Mouse (Mus musculus) heart, embryonic 16.5 days (tissue): ENCODE measurements around the gene Hcn4. TPM values are rescaled to one million over a fixed set of nuclear protein-coding genes. Genes with fewer than 3 reads are reported as not detected.

ENCODE experiments used
- ATAC-seq: fragments of 200-750 bp; cut with Nextera tagmentation; replicated peaks from 2 replicates; pipeline ENCODE4 v1.8.0; 2017; ENCODE audit warnings: moderate number of reproducible peaks; ENCODE audit not compliant: insufficient read depth, low FRiP score; ENCODE audit errors: extremely low read depth
- H3K27ac ChIP-seq: fragments of 300-500 bp; sonication (generic); 2 replicates; pipeline ENCODE4 v1.5.1; 2014; ENCODE audit warnings: mild to moderate bottlenecking, low read length, control low read depth, moderate library complexity
- H3K27me3 ChIP-seq: fragments of 300-500 bp; sonication (generic); 2 replicates; pipeline ENCODE4 v1.6.1; 2014; ENCODE audit warnings: low read length, mixed read lengths; ENCODE audit not compliant: control insufficient read depth, insufficient read depth
- H3K36me3 ChIP-seq: fragments of 300-500 bp; sonication (generic); 2 replicates; pipeline ENCODE4 v1.6.1; 2014; ENCODE audit not compliant: control insufficient read depth, insufficient read depth
- H3K4me1 ChIP-seq: fragments of 300-500 bp; sonication (generic); 2 replicates; pipeline ENCODE4 v1.6.1; 2014; ENCODE audit warnings: low read length, mixed read lengths; ENCODE audit not compliant: control insufficient read depth, insufficient read depth
- H3K4me2 ChIP-seq: fragments of 300-500 bp; sonication (generic); 2 replicates; pipeline ENCODE4 v1.6.1; 2014; ENCODE audit warnings: low read depth, mild to moderate bottlenecking, control low read depth, low read length
- H3K4me3 ChIP-seq: fragments of 300-500 bp; sonication (generic); 2 replicates; pipeline ENCODE4 v1.5.1; 2014; ENCODE audit warnings: mild to moderate bottlenecking, control low read depth, low read length
- H3K9ac ChIP-seq: fragments of 300-500 bp; sonication (generic); 2 replicates; pipeline ENCODE4 v1.6.1; 2014; ENCODE audit warnings: low read length, control low read depth
- H3K9me3 ChIP-seq: fragments of 300-500 bp; sonication (generic); replicated peaks from 2 replicates; pipeline ENCODE4 v1.6.1; 2016; ENCODE audit warnings: low read length; ENCODE audit not compliant: control insufficient read depth
- WGBS: fragments of 180-500 bp; shearing (Covaris S2); extraction: QIAGEN DNeasy Blood & Tissue Kit; methylation state at CpG from one replicate; pipeline ENCODE4 v1.1.7; 2014; 5-methylcytosine and 5-hydroxymethylcytosine counted together
- polyA plus RNA-seq: library from polyadenylated mRNA; unstranded; fragments of >200 nt; fragmentation: Nextera tagmentation; extraction: Ambion mirVana; gene quantifications from 2 replicates; pipeline ENCODE4 v1.2.1, GENCODE M21; 2015

Gene Hcn4
- polyA plus RNA-seq, 1 experiment from 2014 or later = 0.89 TPM

DNA sequence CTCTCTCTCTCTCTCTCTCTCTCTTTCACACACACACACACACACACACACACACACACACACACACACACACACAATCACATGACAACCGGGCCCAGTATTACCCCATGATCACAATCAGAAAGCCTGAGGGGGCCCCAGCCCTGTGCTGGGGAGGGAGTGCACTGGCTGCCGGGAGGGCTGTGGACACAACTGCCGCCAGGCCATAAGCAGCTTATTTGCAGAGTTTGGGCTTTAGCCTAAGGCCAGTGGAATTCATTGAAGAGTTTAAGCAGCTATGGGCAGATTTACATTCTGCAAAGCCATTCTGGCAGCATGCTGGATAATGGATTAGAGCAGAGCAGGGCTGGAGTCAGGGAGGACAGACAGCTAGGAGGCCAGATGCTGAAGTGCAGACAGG, 12.0 kb upstream of the Hcn4 start:
- H3K4me3 ChIP-seq = no peak overlapping the region
- peaks cover 37% of the 10 kb centered on the region for H3K4me1 ChIP-seq
- H3K9ac ChIP-seq = no peak overlapping the region
- 62% methylated on average over 3 of the region's 3 CpGs for WGBS
- H3K36me3 ChIP-seq = no peaks in the 10 kb centered on the region
- no peak overlapping the region for H3K4me2 ChIP-seq
- no peaks in the 10 kb centered on the region for H3K27me3 ChIP-seq
- no peaks in the 10 kb centered on the region for H3K9me3 ChIP-seq
- H3K27ac ChIP-seq = no peak overlapping the region
- no peak for ATAC-seq

DNA sequence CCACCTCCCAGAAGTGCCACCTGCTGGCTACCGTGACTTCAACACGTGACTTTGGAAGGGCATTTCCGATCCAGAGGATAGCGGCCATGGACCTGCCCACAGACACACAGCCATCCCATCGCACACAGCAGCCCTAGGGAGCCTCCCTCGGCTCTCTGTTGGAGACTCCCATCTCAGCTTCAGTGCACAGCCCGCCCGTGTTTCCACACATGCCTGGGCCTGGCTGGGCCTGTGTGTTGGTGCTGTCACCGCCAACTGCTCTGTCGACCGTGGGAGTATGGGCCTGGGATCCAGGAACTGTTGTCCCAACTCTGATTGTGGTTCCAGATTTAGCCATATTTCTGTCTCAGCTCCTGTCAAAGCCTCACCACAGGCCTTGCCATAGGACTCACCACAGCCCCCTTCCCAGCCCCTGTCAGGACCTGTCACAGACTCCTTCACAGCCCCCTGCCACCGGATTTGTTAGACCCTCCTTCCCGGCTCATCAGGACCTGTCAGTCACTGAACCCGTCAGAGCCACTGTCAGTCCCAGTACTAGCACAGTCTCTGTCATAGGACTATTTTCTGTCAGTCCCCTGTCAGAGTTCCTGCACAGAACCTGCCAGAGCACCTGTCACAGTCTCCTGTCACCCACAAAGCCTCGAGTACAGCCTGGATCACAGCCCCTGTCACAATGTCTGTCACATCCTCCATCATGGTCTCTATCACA, 7.5 kb upstream of the Hcn4 start:
- Histone ChIP-seq H3K27ac (0 out of 2 replicates have a peak overlapping the region, but pooled peaks have one; percentile 3), H3K36me3 (no peaks in the 10 kb centered on the region), H3K27me3 (peaks cover 16% of the 10 kb centered on the region), H3K4me1 (peaks cover 39% of the 10 kb centered on the region), H3K4me3 (no peak overlapping the region), H3K9ac (no peak overlapping the region), H3K4me2 (no peak overlapping the region; the same call in 1 of the 2 replicates), H3K9me3 (no peaks in the 10 kb centered on the region)
- no peak for ATAC-seq
- WGBS = 32% methylated on average over 15 of the region's 15 CpGs

DNA sequence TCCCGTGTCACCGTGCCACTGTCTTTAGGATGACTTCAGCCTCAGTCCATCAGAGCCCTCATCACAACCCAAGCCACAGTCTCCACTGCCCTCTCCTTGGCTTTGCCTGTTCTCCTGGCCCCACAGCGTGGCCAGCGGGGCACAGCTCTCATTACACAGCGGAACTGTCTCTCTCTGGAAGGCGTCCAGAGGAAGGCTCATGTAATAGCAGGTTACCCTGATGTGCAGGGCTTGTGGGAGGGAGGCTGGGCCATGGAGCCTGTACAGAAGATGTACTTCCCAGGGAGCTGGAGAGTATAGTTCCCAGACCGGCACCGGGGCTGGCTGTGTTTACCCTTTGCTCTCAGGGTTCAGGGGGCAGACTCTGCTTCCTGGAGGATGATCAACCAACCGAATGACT, 6.8 kb upstream of the Hcn4 start:
- no peak for ATAC-seq
- H3K9me3 ChIP-seq = no peaks in the 10 kb centered on the region
- H3K4me3 ChIP-seq = no peak overlapping the region
- 40% methylated on average over 9 of the region's 9 CpGs for WGBS
- no peaks in the 10 kb centered on the region for H3K36me3 ChIP-seq
- H3K4me1 ChIP-seq = peaks cover 40% of the 10 kb centered on the region
- H3K9ac ChIP-seq = no peak overlapping the region
- H3K27me3 ChIP-seq = peaks cover 19% of the 10 kb centered on the region
- H3K4me2 ChIP-seq = no peak overlapping the region
- 0 out of 2 replicates have a peak overlapping the region, but pooled peaks have one; percentile 9 for H3K27ac ChIP-seq

DNA sequence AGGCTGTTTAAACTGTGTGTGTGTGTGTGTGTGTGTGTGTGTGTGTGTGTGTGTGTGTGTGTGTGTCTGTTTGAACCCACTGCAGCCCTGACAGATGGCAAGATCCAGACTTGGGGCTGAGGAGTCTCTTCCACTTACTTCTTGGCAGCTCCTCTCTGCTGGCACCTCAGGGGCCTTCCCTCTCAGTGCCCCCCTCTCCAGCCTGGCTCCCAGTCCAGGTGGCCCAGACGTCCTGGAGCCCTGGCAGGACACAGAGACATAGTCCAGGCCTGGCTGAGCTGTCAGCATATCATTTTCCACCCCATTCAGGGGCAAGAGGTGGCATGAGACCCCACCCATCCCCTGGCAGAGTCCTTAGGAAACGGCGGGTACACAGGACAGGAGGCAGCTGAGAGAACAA, 5.5 kb upstream of the Hcn4 start:
- Histone ChIP-seq H3K4me2 (no peak overlapping the region), H3K27ac (peak overlapping the region; percentile 48; the same call in 1 of the 2 replicates), H3K9ac (no peak overlapping the region), H3K36me3 (no peaks in the 10 kb centered on the region), H3K9me3 (no peaks in the 10 kb centered on the region), H3K4me3 (no peak overlapping the region), H3K27me3 (peaks cover 21% of the 10 kb centered on the region), H3K4me1 (peaks cover 44% of the 10 kb centered on the region)
- peak; percentile 63 for ATAC-seq
- WGBS = 19% methylated on average over 3 of the region's 3 CpGs

- Histone ChIP-seq H3K4me1 (peaks cover 14% of the 10 kb centered on the region), H3K27ac (peak overlapping the region; percentile 59)
- peak; percentile 57 for ATAC-seq
Measured at GRCm38 (mm10) chr9:58822431-58823091, 651 bp upstream of the Hcn4 start.

DNA sequence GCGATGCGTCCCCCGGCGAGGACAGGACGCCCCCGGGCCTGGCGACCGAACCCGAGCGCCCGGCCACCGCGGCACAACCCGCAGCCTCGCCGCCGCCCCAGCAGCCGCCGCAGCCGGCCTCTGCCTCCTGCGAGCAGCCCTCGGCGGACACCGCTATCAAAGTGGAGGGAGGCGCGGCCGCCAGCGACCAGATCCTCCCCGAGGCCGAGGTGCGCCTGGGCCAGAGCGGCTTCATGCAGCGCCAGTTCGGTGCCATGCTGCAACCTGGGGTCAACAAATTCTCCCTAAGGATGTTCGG, 655 bp downstream of the Hcn4 start:
- Histone ChIP-seq H3K4me2 (peak overlapping the region; percentile 82), H3K27me3 (peaks cover 33% of the 10 kb centered on the region), H3K4me3 (peak overlapping the region; percentile 74), H3K27ac (no peak overlapping the region), H3K4me1 (0 out of 2 replicates have a peak, but pooled peaks cover 7% of the 10 kb centered on the region), H3K36me3 (no peaks in the 10 kb centered on the region), H3K9me3 (no peaks in the 10 kb centered on the region), H3K9ac (peak overlapping the region; percentile 72)
- under 1% methylated on average over 16 of the region's 35 CpGs for WGBS
- ATAC-seq = no peak

More at GRCm38 (mm10) chr9:58822431-58823091, 651 bp upstream of the Hcn4 start:
- Histone ChIP-seq H3K9me3 (no peaks in the 10 kb centered on the region), H3K9ac (peak overlapping the region; percentile 72), H3K27me3 (peaks cover 34% of the 10 kb centered on the region), H3K4me3 (peak overlapping the region; percentile 74), H3K4me2 (peak overlapping the region; percentile 82), H3K36me3 (no peaks in the 10 kb centered on the region)
- under 1% methylated on average over 60 of the region's 62 CpGs for WGBS

- Histone ChIP-seq H3K27ac (no peak overlapping the region), H3K9me3 (no peaks in the 10 kb centered on the region), H3K27me3 (0 out of 2 replicates have a peak, but pooled peaks cover 2% of the 10 kb centered on the region), H3K9ac (no peak overlapping the region; the same call in 1 of the 2 replicates), H3K36me3 (no peaks in the 10 kb centered on the region), H3K4me1 (peaks cover 6% of the 10 kb centered on the region; the same call in 1 of the 2 replicates), H3K4me3 (no peak overlapping the region), H3K4me2 (no peak overlapping the region)
- no peak for ATAC-seq
- WGBS = 45% methylated on average over 4 of the region's 4 CpGs
Measured at GRCm38 (mm10) chr9:58829627-58830026, 6.4 kb downstream of the Hcn4 start.

- Histone ChIP-seq H3K9ac (no peak overlapping the region), H3K36me3 (no peaks in the 10 kb centered on the region), H3K4me1 (peaks cover 27% of the 10 kb centered on the region), H3K4me2 (no peak overlapping the region), H3K4me3 (no peak overlapping the region), H3K27me3 (no peaks in the 10 kb centered on the region), H3K27ac (no peak overlapping the region), H3K9me3 (no peaks in the 10 kb centered on the region)
- 81% methylated on average over 3 of the region's 3 CpGs for WGBS
- ATAC-seq = no peak
Measured at GRCm38 (mm10) chr9:58832939-58833338, 9.7 kb downstream of the Hcn4 start.

DNA sequence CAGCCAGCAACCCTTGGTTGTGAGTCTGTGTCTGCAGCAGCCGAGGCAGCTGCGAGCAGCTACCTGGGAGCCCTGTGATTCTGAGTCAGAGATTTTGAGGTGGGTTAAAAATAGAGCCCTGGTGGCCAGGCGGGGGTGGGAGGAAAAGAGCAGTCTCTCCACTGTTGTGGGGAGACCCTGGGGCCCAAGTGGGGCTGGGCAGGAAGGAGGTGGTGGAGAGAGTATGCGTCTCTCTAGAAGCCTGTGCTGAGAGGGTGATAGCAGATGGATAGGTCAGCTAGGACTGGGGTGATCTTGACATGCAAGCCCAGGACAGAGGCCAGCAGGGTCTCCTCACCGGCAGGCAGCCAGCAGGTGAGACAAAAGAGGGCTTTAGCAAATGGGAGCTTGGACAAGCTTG, 14.0 kb downstream of the Hcn4 start:
- Histone ChIP-seq H3K9ac (no peak overlapping the region; the same call in 1 of the 2 replicates), H3K4me3 (no peak overlapping the region), H3K27me3 (no peaks in the 10 kb centered on the region), H3K4me2 (peak overlapping the region; percentile 9; the same call in 1 of the 2 replicates), H3K36me3 (no peaks in the 10 kb centered on the region), H3K4me1 (peaks cover 21% of the 10 kb centered on the region), H3K27ac (peak overlapping the region; percentile 62), H3K9me3 (no peaks in the 10 kb centered on the region)
- peak; percentile 45 for ATAC-seq
- WGBS = 18% methylated on average over 5 of the region's 5 CpGs
